Mouse (Mus musculus) G1E (cell line): ENCODE data around the gene Il16.

Experiments
- CTCF ChIP-seq: IDR thresholded peaks from 2 replicates; pipeline ENCODE4 v1.5.1; 2012; ENCODE audit warnings: low read depth, low read length, inconsistent platforms, mixed read lengths
- TAL1 ChIP-seq: conservative IDR thresholded peaks from 2 replicates; pipeline ENCODE4 v1.6.1; 2012; ENCODE audit warnings: low read depth, low read length, inconsistent platforms, mixed read lengths

GRCm38 (mm10) chr7:83726936-83727632, 18.4 kb downstream of the Il16 start:
- TF ChIP-seq TAL1: no peak
- no peak for TF ChIP-seq CTCF
